Comparison of ENCODE assay signal across 15 mouse cellular contexts in the genomic region with DNA sequence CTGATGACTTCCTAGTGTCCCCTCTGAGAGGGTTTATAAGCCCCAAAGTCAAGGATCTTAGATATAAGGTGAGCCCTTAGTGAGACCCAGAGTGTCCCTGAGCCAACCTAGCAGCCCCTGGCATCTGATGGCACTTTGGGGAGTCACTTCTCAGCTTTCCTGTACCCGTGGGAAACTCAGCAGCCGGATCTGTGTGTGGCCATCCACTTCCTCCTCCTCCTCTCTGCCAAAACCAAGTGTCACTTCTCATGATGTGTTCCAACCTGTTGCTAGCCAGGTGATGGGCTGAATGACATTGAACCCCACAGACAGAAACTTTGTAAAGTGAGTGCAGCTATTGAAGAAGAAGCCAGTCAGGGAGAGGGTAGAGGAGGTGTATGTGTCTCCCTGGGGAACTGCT. TPM values are rescaled to one million over a fixed set of nuclear protein-coding genes. Genes with fewer than 3 reads are reported as not detected.
DNase-seq lines count a peak whose midpoint lies in the region; ATAC-seq lines count a peak whose summit lies in the region.
"Had no signal": no experiment of that assay in that cellular context is flagged by ENCODE, and none has a peak within 500 bp of the region (broad histone marks: within the 10 kb centered on the region; RNA-seq: fewer than 3 reads in every experiment).

No protein-coding gene starts in this region.

- peak; percentile 86 for DNase-seq in heart, adult 11 months
- no peak for DNase-seq in heart, adult 18-20 months
- peak; percentile 34 for DNase-seq in thymus, postnatal 0 days (ENCODE audit: low spot score)
- DNase-seq in thymus, postnatal 14 days: no peak
- DNase-seq in T-cell, adult 2 months (ENCODE audit: low spot score): peak; percentile 20
- DNase-seq in testis, postnatal 10 days (ENCODE audit: low spot score): no peak
- DNase-seq: adrenal gland, postnatal 10 days; cerebellum, adult 11 months; cerebellum, adult 8-10 months; cerebellum, postnatal 14 days; embryo, embryonic 11 days; gastrocnemius, postnatal 10 days; heart, postnatal 36 days had no signal

- no peak for ATAC-seq in erythroblast, adult 5-6 weeks (replicated peaks; ENCODE audit: low FRiP score, poor library complexity, severe bottlenecking)
- ATAC-seq: forebrain, embryonic 16.5 days had no signal

RNA-seq across cellular contexts. Expression of a gene that starts 2.2 kb away (rescaled TPM):
- 100 to 1,000 TPM in 1 of 2 experiments, 10 to 100 TPM in 1; 98.5 to 102 TPM for total RNA-seq in heart, adult 18-20 months (2021)
- 85.0 and 119 TPM in 2 replicates for polyA plus RNA-seq in thymus, postnatal 0 days (2015; fragmentation: Nextera tagmentation; extraction: Ambion mirVana)
- total RNA-seq in erythroblast, adult 5-6 weeks (2015; ENCODE audit: low replicate concordance): 87.6 and 115 TPM in 2 replicates
- total RNA-seq in erythroblast, adult 5-6 weeks (2017; ENCODE audit: low replicate concordance): 84.3 and 113 TPM in 2 replicates

Comparison
In these comparisons a context has a peak if more than half of its experiments do, and no peak if none do; other contexts are left out.
1. DNase-seq: peak in heart, adult 11 months (single experiment), thymus, postnatal 0 days (single experiment) and T-cell, adult 2 months (single experiment); none in heart, adult 18-20 months (0 of 2), thymus, postnatal 14 days (single experiment) and testis, postnatal 10 days (single experiment).